Mouse (Mus musculus) MEL-GATA-1-ER (cell line): ENCODE results near the gene Usf3.
A peak's percentile ranks its signal among the peaks of the same experiment; 100 is the strongest.

Source experiments
- DNase-seq: peaks from one replicate; pipeline ENCODE4 v3.0.0-alpha.2; 2012; ENCODE audit warnings: low read depth; ENCODE audit errors: extremely low read depth

The Usf3 gene

DNA sequence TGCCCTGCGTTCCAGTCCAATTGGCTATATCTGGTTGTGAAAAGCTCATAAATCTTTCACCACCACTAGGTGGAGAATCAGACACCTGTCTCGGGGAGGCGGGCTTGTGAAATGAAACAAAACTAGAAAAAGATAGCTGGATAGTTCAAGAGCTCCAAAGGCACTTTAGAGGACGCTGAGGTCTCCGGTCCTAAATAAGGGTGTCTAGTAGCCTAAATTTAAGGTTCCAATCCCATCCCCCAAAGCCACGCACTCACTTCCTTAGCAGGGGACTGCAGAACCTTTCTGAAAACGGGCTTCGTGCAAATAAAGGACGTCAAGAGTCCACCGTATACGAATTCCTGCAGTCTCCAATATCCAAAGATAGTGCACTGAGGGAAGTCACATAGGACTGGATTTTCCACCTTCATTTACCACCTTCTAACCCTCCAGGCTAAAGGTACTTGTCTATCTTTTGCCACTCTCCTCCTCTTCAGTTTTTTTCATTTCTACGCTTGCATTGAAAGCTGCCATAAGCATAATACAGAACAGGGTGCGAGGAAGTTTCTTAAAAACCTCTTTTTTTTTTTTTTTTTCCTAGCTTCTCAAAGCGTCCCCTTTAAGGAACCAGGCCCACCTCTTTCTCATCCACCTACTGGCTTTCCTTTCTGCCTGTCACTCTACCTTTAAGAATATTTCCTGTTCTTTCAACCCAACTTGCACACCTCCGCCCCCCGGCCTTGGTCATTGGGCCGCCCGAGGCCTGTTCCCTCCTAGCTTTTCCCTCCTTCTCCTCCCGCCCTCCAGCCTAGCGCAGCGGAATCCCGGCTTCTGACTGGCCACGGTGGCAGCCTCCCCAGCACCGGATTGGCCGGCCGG, 520 bp upstream of the Usf3 start:
- peak; percentile 96 for DNase-seq

DNA sequence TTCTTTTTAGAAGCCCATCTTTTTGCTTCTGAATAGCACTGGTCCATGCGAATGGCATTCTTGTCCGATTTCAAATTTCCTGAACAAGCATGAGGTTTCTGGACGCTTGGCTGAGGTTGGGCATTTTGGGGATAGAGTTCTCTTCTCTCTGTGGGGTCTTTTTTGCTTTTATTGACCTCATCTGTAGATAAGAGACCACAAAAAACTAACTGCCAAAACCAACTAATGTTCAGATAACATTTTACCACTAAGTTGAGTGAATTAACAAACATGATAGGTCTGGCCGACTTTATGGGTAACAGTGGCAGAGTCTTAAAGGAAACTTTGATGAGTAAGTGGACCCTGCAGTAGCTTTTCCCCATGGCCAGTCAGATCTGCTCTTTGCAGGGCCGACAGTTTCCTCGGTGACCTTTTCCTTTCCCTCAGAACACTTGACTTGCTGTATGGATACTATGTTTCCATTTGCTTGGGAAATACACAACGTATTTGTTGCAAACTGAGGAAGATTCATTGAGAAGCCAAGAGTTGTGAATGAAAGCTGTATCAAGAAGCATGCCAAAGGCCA, 1.0 kb downstream of the Usf3 start:
- peak; percentile 18 for DNase-seq

DNA sequence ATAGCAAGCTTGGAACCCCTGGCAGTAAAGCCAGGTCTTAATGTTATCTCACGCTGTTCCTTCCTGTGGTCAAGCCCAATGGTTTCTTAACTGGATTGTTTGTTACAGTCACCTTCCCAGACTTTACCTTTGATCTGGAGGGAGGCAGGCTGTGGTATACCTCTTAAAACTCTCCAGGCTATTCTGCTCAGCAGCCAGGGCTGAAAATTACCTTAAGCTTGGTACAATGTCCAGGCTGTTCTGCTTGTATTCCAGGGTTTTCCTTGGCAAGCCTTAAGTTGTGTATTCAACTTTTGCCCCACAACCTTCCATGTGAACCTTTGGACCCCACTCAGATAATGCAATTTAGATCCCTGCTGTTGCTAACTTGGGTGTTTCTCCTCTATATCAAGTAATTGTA, 2.0 kb downstream of the Usf3 start:
- no peak for DNase-seq

DNA sequence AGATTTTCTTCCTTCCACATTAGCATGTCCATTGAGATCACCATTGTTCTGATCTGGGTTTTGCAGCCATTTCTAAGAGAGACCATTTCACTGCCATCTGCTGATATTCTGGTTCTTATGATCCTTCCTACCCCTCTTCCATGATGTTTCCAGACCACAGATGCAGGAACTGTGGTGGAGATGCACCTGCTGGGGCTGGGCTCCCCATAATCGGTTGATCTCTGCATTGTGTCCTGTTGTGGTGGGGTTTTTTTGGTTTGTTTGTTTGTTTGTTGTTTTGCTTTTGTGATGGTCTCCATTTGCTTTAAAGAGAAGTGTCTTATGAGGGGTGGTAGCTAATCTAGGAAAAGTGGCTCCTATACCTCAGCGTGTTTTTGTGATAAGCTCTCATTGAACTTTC, 3.5 kb downstream of the Usf3 start:
- DNase-seq = no peak

GRCm38 (mm10) chr16:44178555-44178954, 5.5 kb downstream of the Usf3 start:
- no peak for DNase-seq

DNA sequence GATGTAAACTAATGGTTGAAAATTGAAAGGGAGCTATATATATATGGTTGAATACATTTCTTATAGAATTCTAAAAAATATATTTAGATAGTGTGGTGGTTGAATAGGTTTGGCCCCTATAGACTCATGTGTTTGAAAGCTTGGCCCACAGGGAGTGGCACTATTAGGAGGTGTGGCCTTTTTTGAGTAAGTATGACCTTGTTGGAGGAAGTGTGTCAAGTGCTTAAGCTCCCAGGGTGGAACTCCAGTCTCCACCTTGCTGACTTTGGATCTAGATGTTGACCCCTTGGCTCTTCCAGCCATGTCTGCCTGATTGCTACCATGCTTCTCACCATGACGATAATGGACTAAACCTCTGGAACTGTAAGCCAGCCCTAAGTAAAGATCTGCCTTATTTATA, 9.6 kb downstream of the Usf3 start:
- no peak for DNase-seq

DNA sequence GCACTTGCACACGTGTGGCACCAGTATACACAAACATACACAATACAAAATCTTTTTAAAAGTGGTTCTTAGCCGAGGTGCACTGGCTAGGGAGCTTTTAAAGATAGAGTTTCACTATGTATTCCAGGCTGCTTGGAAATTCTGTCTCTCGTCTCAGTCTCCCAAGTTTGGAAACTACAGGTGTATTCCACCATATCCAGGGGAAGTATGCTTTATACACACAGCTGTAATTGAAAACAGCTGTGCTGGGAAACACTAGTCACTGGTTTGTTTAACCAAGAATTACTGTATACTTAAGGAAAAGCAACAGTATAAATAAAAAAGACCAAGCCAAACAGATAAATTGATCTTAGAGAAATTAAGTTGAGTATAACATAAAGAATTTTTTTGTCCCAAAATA, 11.7 kb downstream of the Usf3 start:
- no peak for DNase-seq

GRCm38 (mm10) chr16:44187172-44187571, 14.1 kb downstream of the Usf3 start:
- no peak for DNase-seq

DNA sequence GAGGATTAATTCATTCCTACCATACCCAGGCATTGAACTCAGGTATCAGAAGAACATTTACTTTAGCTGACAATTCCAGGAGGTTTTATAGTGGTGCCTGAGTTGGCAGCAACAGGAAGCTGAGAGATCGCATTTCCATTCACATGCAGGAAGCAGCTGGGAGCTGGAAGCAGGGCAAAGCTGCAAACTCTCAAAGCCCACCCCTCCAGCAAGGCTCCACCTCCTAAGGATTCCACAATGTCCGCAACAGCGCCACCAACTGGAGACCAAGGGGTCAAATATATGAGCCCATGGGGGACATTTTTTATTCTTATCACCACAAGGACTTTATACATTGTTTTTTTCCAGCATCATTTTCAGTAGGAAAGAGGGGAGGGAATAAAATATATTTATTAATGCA, 15.7 kb downstream of the Usf3 start:
- DNase-seq = no peak

- no peak for DNase-seq
These were observed 17.0 kb downstream of the Usf3 start for GRCm38 (mm10) chr16:44190032-44190431.

DNA sequence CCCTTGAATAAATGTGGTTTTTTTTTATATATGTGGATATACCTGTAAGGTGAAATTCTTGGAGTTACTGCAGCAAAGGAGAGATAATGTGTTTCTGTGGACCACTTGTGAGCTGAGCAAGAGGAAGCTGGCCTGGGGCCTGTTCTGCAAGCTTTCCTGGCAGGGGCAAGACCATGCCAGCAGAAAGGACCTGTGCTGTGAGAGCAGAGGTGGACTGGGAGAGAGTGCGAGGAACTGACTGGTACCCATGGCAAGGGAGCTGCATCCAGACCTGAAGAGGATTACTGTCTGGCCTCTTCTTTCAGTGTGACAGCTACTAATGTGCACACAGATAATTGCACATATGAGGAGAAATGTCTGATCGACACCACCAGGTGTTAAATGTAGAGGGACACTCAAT, 17.9 kb downstream of the Usf3 start:
- no peak for DNase-seq

GRCm38 (mm10) chr16:44199066-44199703, 26.1 kb downstream of the Usf3 start:
- no peak for DNase-seq

- DNase-seq = no peak
These were observed 27.1 kb downstream of the Usf3 start for GRCm38 (mm10) chr16:44200146-44200545.

DNA sequence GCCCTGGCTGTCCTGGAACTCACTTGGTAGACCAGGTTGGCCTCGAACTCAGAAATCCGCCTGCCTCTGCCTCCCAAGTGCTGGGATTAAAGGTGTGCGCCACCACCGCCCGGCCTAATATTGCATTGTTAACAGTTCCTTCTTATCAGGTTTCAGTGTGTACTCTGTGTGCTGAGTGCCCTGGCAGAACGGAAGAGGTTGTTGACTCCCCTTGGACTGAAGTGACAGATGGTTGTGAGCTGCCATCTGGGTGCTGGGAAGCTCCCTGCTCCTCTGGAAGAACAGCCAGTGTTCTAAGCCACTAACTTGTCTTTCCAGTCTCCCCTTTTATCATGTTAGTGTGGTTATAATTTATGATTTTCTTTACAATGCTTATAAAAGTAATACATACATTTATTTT, 31.3 kb downstream of the Usf3 start:
- no peak for DNase-seq

- no peak for DNase-seq
These were observed 32.9 kb downstream of the Usf3 start for GRCm38 (mm10) chr16:44205973-44206372.

GRCm38 (mm10) chr16:44210156-44211053, 37.4 kb downstream of the Usf3 start:
- no peak for DNase-seq

GRCm38 (mm10) chr16:44211054-44211414, 38.0 kb downstream of the Usf3 start:
- no peak for DNase-seq

GRCm38 (mm10) chr16:44212703-44213102, 39.7 kb downstream of the Usf3 start:
- DNase-seq = no peak

- no peak for DNase-seq
These were observed 42.5 kb downstream of the Usf3 start for GRCm38 (mm10) chr16:44215513-44215912.

DNA sequence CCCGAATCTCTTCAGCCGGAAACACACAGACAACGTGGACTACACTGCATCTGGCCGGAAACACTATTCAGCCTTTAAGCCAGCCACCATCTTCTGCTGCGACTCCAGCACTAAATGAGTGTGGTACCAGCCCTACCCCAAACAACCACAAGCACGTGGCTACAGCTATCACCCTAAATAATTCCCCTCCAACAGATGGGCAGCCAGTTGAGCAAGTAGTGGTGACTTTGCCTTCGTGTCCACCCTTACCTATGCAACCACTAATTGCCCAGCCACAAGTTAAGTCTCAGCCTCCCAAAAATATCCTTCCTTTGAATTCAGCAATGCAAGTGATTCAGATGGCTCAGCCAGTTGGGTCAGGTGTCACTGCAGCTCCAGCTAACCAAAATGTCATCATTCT, 43.4 kb downstream of the Usf3 start:
- no peak for DNase-seq

GRCm38 (mm10) chr16:44221463-44221862, 48.4 kb downstream of the Usf3 start:
- no peak for DNase-seq
